Mouse (Mus musculus) testis, adult 2 months (tissue): Measurements from ENCODE around the gene Atp8a2.

ENCODE experiments used
- CTCF ChIP-seq: fragments of 200-500 bp; IDR thresholded peaks from 2 replicates; pipeline ENCODE4 v1.5.1; 2012; ENCODE audit warnings: low read depth, mild to moderate bottlenecking, inconsistent platforms, low read length, moderate library complexity; ENCODE audit not compliant: control insufficient read depth, insufficient read depth, insufficient replicate concordance
- POLR2A ChIP-seq: fragments of 200-500 bp; IDR thresholded peaks from 2 replicates; pipeline ENCODE4 v1.6.1; 2012; ENCODE audit warnings: low read depth, mild to moderate bottlenecking, inconsistent platforms, low read length, moderate library complexity; ENCODE audit not compliant: control insufficient read depth

DNA sequence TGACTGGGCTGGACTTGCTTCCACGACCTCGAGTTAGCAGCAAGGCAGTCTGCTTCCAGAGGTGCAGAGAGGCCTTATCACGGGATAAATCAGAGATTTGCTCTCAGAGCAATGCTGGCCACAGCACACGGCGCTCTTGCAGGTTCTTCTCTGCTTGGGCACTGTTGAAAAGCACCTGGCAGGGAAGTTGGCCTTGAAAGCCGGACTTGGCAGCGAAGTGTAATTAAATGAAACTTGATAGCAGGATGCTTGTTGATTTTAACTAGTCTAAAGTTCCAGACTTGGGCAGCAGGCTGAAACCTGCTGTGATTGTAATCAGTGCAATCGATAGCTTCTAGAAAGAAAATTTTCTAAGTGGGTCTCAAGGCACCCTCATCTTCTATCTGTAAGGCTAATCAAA lies 237.3 kb downstream of the Atp8a2 start:
- TF ChIP-seq CTCF = no peak
- no peak for TF ChIP-seq POLR2A
